Mouse (Mus musculus) ovary, postnatal 14 days (tissue): ENCODE measurements at regions not wholly inside any gene's neighbourhood (a gene's known extent, or its start where the extent isn't known, plus 50 kb on each side); places are given as distances from the start of the nearest gene placed in this dataset.

Experiments used
- DNase-seq: peaks from one replicate; pipeline ENCODE4 v3.0.0; 2022; ENCODE audit warnings: low spot score

DNA sequence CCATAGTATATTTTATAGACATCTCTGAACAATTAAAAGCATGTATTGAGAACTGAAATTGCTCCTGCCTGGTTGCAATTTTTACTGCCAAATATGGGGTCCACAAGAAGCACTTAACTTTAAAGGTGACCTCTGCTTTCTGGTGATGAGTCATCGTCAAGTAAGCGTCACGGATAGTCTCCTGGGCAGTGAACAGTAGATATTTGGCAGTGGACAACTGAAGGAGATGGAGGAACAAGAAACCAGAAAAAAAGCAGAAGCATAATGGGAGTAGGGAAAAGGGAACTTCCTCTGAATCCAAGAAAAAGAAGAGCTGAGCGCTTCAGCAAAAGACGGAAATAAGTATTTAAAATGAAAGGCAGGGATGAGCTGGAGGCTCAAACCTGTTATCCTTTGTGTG lies 199.3 kb downstream of the Sox4 start:
- DNase-seq = no peak

- no peak for DNase-seq
These were observed 202.4 kb downstream of the Sox4 start for GRCm38 (mm10) chr13:28750949-28751692.

GRCm38 (mm10) chr13:28740158-28740670 lies 213.3 kb downstream of the Sox4 start:
- DNase-seq = no peak

GRCm38 (mm10) chr13:28738160-28739100 lies 215.1 kb downstream of the Sox4 start:
- DNase-seq = no peak

DNA sequence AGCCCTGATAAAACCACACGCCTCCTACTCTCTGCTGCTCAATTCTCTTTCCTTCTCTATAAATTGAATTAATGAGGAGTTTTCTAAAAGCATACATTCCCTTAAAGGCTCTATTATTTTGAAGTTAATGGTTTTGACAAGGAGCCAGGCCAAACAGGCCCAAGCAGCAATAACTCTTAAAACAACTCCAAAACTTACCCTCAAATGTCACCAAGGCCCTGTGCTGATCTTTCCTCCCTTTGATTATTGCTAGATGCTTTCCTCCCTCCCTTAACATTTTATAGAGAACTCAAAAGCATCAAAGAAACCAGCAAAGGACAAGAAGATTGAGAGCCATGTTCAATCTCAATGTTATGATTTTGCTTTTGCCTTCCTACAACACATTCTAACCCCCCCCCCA lies 221.0 kb downstream of the Sox4 start:
- no peak for DNase-seq

DNA sequence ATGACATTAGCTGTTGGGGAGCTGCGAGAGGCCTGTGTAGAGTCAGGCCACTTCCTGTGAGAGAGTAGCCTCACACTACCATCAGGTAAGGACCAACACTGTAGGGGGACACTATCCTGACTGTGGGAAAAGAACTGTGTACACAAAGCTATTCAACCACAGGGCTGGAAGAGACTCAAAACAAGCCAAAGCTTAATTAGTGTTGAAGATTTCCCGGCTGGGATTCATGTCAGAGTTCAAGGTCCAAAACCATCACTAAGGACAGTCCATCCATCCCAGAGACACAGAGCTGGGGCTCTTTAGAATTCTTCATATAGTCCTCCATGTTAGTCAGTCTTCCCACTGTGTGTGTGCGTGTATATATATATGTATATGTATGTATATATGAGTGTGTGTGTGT lies 221.5 kb downstream of the Sox4 start:
- DNase-seq = no peak

DNA sequence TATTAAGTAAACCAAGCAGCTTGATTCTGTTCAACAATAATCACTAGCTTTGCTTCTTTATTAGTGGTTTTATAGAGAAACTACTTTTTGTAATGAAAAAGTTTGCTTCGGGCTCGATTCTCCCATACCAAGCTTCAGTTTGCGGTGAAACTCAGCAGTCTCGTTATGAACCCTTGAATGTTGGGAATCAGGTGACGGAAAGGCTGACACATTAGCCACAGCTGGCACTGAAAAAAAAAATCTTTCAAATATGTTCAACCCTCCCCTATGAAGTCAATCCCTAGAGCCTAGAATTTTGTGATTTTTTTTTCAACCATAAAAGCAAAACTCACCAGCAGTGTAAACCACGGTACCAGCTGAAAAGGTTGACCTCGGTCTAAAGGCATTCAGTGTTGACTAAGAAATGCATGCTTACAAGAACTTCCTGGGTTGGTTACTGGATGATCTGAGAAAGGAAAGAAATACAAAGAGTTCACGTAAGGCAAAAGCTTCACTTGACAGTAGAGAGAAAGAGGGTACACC lies 223.4 kb downstream of the Sox4 start:
- no peak for DNase-seq

GRCm38 (mm10) chr13:28728768-28729167 lies 224.7 kb downstream of the Sox4 start:
- DNase-seq = no peak

GRCm38 (mm10) chr13:28724300-28724699 lies 229.2 kb downstream of the Sox4 start:
- DNase-seq = no peak

- no peak for DNase-seq
These were observed 231.4 kb downstream of the Sox4 start for GRCm38 (mm10) chr13:28722074-28722473.

- no peak for DNase-seq
These were observed 231.9 kb downstream of the Sox4 start for GRCm38 (mm10) chr13:28721548-28721981.

GRCm38 (mm10) chr13:28720639-28721239 lies 232.8 kb downstream of the Sox4 start:
- no peak for DNase-seq

GRCm38 (mm10) chr13:28720169-28720568 lies 233.3 kb downstream of the Sox4 start:
- no peak for DNase-seq

DNA sequence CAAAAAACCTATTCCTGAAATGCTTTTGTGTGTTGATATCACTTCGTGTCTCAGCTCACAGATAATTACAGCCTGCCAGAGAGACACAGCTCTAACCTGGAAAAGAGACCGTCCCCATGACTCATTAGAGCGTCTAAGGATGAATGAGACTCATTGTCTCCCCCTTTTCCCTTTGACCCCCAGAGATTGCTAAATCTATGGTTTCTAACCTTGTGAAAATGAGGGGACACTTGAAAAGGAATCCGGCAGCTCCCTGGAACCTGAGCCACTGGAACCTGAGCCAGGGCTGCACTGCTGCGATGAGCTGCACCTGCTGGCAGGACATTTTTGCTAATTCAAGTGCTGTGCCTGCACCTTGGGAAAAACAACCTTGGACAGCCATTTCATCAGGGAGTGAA lies 234.6 kb downstream of the Sox4 start:
- no peak for DNase-seq

DNA sequence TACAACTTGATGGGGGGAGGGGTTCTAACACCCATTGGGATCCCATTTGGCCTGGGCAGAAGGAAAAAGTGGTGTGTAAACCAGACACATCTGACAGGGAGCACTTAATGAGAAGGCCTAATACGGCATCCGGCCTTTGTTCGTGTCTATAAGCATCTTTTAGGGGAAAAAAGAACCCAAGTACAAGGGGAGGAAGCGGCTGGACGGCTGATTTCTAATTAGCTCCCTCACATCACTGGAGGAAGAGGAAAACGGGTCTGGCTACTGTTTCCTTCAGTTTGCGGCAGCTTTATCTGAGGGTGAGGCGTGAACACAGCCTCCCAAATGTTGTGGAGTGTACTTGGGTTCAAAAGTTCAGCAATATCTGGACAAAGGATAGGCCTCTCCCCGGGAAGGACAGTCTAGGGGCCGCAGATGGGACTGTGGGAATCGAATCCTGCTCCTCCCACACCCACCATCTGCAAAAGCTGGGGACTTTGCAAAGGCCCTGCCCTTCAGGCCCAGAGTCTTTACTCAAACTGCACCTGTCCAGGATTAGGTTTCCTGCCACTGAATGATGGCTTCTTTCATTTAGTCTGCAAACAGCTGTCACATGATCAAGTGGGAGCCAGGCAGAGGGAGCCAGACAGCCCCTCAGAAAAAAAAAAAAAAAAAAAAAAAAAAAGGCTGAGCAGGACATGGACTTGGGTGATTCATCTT lies 235.2 kb downstream of the Sox4 start:
- no peak for DNase-seq

- no peak for DNase-seq
These were observed 236.1 kb downstream of the Sox4 start for GRCm38 (mm10) chr13:28717404-28717803.

DNA sequence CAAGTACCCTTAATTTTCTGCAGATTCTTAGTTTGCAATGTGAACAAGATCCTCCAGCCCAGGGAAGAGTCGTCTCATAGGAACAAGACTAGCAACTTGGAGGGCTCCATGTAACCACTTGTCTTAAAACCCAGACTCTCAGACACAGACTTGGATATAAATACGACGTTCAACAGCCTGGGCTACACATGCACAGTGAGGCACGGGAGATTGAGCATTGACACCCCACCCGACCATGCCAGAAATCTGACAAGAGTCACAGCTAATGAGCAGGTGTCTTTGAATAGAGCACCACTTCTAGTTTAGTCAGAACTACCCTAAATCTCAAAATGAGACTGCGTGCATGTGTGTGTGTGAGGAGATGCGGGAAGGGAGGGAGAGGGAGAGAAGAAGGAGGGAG lies 243.5 kb downstream of the Sox4 start:
- DNase-seq = no peak

- DNase-seq = no peak
These were observed 252.2 kb downstream of the Sox4 start for GRCm38 (mm10) chr13:28701309-28701708.

DNA sequence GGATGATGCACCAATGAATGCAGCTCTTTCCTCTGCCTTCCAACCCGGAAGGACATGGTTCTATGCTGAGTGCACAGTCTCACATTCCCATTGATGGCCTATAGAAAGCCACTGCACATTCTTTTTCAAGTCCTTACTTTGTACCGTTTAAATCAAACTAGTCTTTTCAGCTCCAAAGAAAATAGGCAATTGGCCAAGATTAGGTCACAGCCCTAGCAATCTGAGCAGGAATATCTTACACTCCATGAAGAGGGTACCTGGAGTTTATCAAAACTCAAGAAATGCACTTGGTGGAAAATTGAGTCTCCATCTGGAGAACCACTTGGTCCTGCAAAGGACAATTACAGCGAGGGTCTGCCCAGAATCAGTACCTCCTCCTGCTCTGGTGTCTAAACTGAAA lies 253.4 kb downstream of the Sox4 start:
- DNase-seq = no peak

GRCm38 (mm10) chr13:28699490-28700032 lies 254.0 kb downstream of the Sox4 start:
- DNase-seq = no peak
